Mouse (Mus musculus): Measurements from ENCODE around the gene Zfp553.

GRCm38 (mm10) chr7:127273118-127273923, 40.5 kb downstream of the Zfp553 start:
- TF ChIP-seq POLR2A (IDR thresholded peaks at IDR 0.05; ENCODE audit: borderline replicate concordance, low read depth, low read length), result no peak
- no peak for TF ChIP-seq CTCF (IDR thresholded peaks at IDR 0.05; ENCODE audit: low read depth, low read length)

All from bone marrow macrophage, adult 2 months (primary cell).